Mouse (Mus musculus) c-Kit-positive CD71-positive TER-119-positive erythroid progenitor cells, embryonic 14.5 days (primary cell): ENCODE measurements around the gene Slc25a10.

Experiments used
- DNase-seq: peaks from one replicate; pipeline ENCODE4 v3.0.0-alpha.2; 2013; ENCODE audit warnings: low spot score

Slc25a10 gene

GRCm38 (mm10) chr11:120541907-120542306 lies 50.3 kb downstream of the Slc25a10 start:
- DNase-seq = no peak

DNA sequence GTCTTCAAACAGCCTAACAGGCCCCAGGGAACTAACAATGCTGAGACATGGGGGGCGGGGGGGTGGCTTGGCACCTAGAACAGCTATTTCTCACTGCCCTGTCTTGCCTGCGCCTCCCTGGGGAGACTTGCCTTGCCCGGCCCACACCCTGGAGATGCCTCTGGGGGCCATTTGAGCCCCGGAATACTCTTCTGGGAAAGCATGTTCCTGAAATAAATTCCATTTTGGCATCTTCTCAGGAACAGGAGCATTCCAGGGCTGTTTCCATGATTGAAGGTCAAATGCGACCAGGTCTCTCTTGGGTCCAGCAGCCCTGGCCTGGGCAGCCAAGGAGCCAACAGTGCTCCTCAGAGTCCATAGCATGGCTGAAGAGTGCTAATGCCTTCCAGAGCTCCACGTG lies 50.7 kb downstream of the Slc25a10 start:
- no peak for DNase-seq

DNA sequence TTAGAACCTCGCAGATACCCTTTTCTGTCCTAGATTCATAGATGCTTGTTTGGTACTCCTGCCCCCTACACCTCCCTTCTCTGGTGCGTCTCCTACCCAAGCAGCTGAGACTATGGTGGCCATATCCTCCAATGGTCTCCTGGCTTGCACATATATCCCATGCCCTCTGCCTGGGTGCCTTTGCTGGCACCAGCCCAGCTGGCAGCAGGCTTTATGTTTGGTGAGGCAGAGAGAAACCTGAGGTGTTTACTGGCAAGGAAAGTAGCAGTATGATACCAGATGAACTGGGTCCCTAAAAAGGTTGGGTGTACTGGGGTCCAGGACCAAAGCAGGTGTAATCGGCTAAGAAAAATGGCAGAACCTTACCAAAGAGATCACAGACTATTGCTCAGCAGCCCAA lies 54.3 kb downstream of the Slc25a10 start:
- DNase-seq = no peak

DNA sequence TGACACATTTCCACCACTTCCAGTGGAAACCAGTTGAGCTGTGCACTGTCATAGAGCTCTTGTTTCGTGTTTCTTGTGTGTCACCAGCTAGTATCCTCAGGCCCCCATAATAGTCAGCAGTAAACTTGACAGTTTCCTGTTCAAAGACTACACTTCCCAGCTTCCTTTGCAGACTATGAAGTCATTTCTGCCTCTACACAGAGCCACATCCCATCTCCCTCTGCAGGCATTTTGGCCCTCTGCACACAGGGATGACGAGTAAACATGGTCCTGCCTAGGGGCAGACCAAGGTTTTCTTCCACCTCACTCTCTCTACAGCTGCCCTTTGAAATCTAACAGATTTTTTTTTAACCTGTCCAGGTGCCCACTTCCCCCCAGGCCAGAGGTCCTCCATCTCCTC lies 55.8 kb downstream of the Slc25a10 start:
- no peak for DNase-seq

GRCm38 (mm10) chr11:120548214-120548613 lies 56.6 kb downstream of the Slc25a10 start:
- DNase-seq = no peak

DNA sequence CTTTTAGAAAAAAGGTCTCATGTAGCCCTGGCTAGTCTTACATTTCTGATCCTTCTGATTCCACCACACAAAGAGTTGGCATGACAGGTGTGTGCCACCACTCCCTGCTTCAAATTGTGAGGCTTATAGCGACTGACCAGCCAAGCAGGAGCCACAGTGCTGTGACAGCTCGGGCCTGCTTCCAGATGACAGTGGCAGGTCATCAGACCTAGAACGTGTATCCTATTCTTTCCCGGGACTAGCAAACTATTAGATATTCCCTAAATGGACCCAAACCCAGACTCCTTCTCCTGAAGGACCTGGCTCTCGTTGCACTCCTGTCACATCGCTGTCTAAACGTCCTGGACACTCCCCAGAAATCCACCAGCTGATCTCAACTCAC lies 57.1 kb downstream of the Slc25a10 start:
- peak; percentile 16 for DNase-seq
